Mouse (Mus musculus): ENCODE data around the gene Wt1.

The Wt1 gene

DNA sequence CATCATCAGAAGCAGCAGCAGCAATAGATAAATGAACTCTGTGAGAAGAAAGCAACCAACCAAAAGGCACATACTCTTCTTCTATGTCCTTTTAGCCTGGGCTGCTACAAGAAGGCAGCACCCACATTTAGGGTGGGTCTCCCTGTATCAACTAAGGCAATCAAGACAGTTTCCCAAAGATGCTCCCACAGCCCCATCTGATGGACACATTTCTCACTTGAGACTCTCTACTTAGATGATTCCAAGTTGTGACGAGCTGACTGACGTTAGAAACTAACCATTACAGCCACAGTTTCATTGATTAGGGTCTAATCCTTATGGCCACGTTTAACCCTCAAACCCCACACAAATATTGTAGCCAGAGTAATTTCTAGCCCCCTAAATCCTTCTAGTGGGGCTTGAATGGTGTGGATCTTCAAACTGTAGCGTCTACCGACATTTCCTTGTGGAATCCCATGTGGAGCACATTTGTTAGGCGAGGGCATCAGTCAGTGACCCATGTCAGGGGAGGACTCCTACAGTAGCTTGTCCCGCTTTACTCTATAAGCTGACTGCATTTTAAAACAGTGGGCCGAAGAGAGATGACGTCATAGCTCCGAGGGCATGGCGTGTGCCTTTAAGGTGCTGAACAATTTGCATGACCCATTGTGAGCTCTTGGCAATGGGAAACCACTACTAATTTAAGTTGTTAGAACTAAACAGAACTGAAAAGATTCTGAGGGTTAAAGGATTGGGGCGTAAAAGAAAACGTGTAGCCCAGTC is 59.6 kb downstream of the Wt1 start:
- no peak for DNase-seq (ENCODE audit: low read depth, low spot score)

DNA sequence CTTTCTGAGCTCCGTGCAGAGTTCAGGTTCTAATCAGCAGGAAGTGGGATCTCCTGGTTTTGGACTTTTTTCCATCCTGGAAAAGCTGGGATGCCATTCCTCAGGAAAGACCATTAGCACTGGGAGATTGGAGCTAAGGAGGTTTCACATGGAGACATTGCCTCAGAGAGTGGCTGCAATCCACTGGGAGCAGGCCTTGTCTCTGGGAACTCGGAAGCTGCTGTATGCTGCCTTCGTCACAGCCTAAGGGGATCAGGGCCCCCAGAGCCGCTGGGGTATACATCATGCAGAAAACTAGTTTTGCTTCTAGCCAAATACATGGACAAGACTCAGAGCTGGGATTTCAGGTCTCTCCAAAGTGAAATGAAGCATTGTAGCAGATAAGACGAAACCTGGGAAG is 60.3 kb downstream of the Wt1 start:
- DNase-seq (ENCODE audit: low read depth, low spot score) = no peak

GRCm38 (mm10) chr2:105188182-105188581 is 61.9 kb downstream of the Wt1 start:
- no peak for DNase-seq (ENCODE audit: low read depth, low spot score)

DNA sequence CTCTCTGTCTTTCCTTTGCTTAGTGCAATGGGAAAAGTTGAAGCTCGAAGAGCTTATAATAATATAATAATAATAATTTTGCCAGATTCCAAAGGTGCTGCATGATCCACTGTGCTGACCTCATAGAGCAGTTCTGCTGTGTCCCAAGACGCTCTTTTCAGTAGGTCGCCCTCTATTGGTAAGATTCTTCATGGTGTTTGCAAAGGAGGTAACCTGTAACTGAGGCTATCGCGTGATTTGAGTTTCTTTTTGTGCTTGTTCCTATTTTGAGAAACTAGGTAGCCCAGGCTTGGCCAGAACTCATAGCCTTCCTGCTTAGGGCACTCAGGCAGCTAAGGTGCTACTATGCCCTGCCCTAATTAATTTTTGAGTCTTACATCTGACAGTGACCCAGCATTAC is 63.0 kb downstream of the Wt1 start:
- no peak for DNase-seq (ENCODE audit: low read depth, low spot score)

DNA sequence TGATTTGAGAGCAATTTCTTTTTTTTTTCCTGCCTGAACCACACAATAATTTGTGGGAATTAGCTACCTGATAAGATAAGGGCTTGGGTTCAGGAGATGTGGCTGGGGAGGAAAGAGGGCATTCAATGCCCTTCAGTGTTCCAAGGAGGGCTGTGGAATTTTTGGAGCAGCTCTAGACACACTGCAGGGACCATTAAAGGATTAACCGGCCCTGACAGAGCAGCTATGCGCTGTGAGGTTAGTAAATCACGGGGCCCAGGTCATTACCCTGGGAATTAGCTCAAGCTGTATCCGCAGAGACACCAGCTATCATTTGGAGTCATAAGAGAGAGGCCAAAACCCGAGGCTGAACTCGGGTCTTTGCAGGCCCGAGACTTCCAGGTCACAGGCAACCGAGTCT is 73.8 kb downstream of the Wt1 start:
- DNase-seq (ENCODE audit: low read depth, low spot score) = no peak

DNA sequence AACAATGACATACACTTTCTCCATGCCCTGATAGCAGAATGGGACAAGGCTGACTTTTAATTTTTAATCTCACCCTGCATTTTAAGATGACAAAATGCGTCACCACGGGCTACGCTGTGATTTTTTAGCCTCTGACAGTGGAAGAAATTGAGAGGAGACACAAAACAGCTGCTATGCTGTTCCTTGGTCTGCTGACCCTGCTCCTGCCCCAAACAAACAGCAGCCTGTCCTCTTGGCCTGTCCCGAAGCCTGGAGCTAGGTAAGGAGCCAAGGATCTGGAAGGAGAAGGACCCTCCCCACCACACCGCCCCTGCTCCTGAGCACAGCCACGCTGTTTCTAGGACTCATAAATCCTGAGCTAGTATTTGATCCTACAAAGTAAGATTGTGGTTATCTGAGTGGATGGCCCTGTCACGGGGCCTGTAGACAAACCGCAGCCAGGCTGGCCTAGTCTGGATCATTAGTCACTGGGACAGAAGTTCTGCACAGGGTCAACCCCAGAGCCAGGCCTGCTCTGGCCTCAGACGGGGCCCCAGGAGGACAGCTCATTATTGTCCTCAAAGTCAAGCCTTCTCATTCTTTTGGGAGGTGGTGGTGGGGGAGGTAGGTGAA is 80.3 kb downstream of the Wt1 start:
- no peak for DNase-seq (ENCODE audit: low read depth, low spot score)

GRCm38 (mm10) chr2:105212839-105213238 is 86.5 kb downstream of the Wt1 start:
- DNase-seq (ENCODE audit: low read depth, low spot score) = no peak

DNA sequence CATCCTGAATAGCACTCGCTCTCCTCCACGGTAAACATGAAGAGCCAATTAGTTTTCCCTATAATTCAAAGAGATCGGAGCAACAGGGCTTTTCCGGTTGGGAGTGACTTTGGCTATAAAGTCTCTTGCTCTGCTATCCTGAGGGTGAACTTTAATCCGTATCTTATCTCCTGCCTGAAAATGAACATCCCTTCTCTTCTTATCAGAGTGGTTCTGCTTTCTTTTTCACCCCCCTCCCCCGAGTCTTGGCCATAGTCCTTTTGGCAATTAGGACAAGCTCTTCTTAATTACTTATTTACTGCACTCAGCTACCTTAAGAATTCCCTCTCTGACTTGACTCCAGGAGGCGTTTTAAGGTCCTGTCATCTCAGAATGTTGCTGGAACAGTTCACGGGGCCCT is 89.6 kb downstream of the Wt1 start:
- DNase-seq (ENCODE audit: low read depth, low spot score) = no peak

GRCm38 (mm10) chr2:105219229-105219628 is 92.9 kb downstream of the Wt1 start:
- no peak for DNase-seq (ENCODE audit: low read depth, low spot score)

DNA sequence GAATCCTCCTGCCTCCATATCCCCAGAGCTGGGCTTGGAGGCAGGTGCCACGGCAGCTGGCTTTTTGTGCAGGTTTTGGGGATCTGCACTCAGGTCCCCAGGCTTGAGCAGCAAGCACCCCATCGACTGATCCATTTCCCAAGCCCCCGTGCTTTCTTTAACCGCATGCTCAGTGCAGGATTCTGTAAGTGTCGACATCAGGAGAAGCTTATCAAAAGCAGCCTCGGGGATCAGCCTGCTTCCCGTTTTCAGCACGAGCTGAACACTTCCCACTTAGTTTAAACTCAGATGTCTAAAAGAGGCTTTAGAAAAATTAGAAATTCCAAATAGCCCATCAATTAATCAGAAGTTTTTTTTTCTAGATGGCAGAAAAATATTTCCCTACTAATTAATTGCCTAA is 93.3 kb downstream of the Wt1 start:
- DNase-seq (ENCODE audit: low read depth, low spot score) = no peak

DNA sequence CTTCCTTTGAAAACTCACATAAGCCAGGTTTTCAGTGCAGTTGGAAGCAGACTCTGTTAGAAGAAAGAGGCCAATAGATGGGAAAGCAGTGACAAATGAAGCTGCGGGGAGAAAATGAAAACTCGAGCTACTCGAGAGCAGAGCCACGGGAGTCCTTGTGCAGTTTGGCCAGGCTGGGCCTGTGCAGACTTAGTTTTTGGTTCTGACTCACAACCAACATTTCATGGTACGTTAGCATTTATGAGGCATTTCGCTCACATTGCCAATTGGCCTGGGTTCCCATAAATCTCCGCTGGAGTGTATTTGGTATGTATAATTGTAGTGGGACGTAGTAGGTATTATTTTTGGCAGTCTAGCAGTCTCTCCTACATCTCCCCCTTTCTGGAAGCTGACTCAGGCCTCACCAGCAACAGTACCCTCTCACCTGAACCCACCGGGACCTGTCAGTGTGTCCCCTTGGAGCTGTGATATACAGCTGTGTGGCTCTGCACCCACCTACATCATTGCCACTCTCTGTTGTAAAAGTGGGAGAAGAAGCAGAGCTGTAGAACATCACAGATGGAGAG is 94.5 kb downstream of the Wt1 start:
- DNase-seq (ENCODE audit: low read depth, low spot score) = no peak

Data from skeletal muscle tissue, adult 2 months (tissue).